Mouse (Mus musculus) 3134 (cell line): Measurements from ENCODE around the gene Gpr37l1.
A peak's percentile ranks its signal among the peaks of the same experiment; 100 is the strongest.

Experiments used
- DNase-seq: peaks from one replicate; pipeline ENCODE4 v3.0.0-alpha.2; 2011; ENCODE audit warnings: low spot score; ENCODE audit not compliant: insufficient read length; ENCODE audit errors: extremely low read depth

Gpr37l1 gene

DNA sequence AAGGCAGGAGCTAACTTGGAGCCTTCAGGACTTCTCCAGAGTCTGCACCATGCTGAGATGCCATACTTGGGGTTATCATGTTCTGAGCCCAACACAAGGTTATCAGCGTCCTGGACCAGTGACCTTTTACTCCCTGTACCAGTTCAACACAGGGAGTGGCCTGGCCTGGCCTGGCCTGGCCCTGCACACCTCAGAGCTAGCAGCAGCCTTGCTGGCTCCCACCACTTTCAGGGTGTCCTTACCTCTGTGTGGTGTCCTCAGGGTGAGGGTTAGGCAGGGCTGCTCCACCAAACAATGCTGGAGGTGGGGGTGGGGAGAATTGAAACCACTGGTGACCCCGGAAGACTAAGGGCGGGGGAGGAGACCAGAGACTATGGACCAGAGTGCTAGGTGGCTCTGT lies 15.5 kb upstream of the Gpr37l1 start:
- DNase-seq: no peak

- no peak for DNase-seq
Observed at GRCm38 (mm10) chr1:135181880-135182623, 14.6 kb upstream of the Gpr37l1 start.

- DNase-seq: no peak
Observed at GRCm38 (mm10) chr1:135181275-135181674, 13.8 kb upstream of the Gpr37l1 start.

DNA sequence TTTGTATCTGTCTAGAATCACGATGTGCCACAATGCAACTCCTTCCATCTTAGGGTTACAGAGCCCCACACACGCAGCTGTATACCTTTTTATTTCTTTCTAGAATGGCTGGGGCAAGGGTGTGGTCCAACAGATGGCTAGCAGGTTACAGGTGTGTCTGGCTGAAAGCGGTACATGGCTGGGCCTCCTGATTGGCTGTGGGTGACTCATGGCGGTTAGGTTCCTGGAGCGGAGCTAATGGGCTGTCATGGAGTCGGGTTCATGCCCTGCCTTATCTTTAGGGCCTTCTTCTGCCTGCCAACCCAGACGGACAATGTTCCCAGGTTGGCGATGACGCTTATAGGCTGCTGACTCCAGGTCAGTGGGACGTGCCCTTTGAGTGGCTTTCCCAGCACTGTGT lies 13.3 kb upstream of the Gpr37l1 start:
- DNase-seq: no peak

GRCm38 (mm10) chr1:135178863-135179262 lies 11.4 kb upstream of the Gpr37l1 start:
- no peak for DNase-seq

DNA sequence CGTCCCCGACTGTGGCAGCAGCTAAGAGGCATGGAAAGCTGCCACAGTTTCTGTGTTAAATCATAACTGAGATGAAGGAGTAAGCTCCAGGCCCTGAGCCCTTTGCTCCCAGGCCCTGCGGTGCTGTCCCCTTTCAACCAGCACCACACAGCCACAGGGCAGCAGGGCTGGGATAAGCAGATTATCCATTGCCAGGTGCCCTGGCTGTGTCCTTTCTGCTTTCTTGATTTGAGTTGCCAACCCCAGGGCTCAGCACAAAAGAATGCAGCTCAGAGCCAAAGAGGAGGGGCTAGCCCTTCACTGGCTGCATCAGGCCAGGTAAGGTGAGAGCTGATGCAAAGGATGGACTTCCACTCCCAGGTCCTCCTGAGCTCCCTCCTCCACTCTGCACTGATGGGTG lies 10.2 kb upstream of the Gpr37l1 start:
- DNase-seq: no peak

GRCm38 (mm10) chr1:135175176-135175575 lies 7.7 kb upstream of the Gpr37l1 start:
- DNase-seq: no peak

DNA sequence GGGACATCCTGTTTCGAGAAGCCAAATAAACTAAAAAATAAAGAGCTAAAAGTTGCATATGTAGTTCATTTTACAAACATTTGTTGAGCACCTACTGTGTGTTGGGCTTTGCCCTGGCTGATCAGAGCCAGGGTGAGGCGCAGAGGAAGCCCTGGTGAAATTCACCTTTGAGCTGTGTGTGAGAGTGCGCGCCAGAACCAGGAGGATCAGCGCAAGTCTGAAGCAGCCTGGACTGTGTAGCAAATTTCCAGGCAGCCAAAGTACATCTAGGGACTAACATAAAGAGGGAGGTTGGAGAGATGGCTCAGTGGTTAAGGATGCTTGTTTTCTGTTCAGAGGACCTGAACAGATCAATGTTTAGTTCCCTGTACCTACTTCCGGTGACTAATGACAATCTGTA lies 5.8 kb upstream of the Gpr37l1 start:
- no peak for DNase-seq

- DNase-seq: peak; percentile 46
Observed at GRCm38 (mm10) chr1:135171984-135172383, 4.5 kb upstream of the Gpr37l1 start.

DNA sequence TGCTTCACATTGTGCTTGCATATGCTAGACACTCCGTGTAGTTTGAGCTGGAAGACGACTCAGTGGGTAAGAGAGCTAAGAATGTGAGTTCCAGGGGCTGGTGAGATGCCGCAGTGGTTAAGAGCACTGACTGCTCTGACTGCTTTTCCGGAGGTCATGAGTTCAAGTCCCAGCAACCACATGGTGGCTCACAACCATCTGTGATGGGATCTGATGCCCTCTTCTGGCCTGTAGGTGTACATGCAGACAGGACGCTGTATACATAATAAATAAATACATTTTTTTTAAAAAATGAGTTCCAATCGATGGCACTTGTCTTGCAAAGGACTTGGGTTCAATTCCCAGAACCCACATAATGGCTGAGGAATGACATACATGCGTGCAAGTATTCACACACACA lies 3.7 kb upstream of the Gpr37l1 start:
- no peak for DNase-seq

- no peak for DNase-seq
Observed at GRCm38 (mm10) chr1:135170299-135170698, 2.8 kb upstream of the Gpr37l1 start.

GRCm38 (mm10) chr1:135169556-135170224 lies 2.2 kb upstream of the Gpr37l1 start:
- DNase-seq: no peak

DNA sequence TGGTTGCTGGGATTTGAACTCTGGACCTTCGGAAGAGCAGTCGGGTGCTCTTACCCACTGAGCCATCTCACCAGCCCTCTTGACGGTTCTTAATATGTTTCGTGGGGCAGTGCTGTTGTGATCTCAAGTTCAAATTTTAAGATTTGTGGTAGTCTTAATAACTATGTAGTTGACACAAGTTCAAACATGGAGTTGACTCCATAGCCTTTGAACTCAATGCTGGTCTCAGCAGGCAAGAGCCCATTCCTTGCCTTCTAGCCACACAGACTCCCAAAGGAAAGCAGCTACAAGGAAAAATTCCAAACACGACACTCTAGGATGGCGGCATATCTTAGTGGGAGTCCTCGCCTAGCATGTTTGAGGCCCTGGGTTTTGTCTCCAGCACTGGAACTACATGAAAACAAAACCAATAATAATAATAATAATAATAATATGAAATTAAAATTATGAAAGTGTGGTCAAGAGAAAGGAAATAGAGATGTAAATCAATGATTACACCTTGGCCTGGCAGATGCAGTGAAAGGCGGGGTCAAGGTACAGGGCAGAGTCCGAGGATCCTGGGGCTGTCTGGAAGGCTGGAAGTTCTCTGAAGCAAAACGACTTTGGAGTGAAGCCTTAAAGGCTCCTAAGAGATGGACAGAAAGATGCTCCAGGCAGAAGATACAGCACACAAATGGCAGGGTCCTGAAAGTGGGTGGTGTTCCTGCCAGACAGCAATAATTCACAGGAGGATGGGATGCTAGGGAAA lies 1.1 kb upstream of the Gpr37l1 start:
- no peak for DNase-seq

GRCm38 (mm10) chr1:135162720-135163119 lies 4.8 kb downstream of the Gpr37l1 start:
- DNase-seq: no peak

DNA sequence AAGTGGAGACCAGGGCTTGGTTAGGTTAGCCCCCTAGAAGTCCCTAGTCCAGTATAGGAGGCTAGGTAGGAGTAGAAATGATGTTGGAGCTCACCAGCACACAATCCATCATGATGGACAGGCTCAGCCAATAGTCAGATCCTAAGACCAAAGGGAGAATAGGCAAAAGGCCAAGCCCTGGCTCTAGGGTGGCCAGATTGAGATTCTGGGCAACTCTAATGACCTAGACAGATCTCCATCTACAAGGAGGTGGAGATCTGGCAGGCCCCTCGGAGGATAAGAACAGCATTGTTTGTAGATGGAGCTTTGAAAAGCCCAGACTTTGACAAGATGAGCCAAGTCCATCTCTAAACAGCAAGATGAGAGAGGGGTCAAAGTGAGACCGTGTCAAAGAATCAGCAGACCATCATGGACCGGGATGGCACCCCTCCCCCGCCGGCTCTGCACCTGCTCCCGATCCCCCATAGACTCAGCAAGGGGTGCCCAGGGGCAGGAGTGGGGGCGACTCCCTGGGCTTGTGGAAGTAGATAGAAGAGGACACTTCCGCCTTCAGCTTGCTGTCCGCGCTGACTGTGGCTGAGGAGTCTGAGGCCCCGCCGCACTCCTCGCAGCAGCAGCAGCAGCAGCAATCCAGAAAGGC lies 7.0 kb downstream of the Gpr37l1 start:
- DNase-seq: no peak

DNA sequence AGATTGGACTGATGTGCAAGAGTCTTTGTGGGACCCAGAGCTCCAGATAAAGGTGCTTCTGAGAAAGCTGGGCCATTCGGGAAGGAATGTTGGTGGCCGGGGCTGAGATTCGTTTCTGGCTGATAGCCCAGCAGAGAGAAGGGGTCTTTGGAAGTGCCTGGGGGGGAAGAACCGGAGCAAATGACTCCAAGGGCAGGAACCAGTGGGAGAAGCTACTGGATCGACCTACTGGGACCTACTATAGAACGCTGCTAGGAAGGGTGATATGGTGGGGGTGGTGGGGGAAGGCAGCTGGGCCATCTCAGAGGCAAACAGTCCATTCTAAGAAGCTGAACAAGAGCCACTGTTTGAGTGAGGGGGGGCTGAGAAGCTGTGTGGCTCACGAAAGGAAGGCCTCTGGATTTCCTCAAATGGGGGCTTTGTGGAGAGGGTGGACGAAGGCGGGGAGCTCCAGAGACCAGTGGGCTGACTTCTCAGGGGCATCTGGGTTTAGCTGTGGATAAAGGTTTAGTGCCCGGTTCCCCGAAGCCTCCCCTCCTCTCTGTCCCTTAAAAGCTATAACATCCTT lies 7.8 kb downstream of the Gpr37l1 start:
- no peak for DNase-seq

DNA sequence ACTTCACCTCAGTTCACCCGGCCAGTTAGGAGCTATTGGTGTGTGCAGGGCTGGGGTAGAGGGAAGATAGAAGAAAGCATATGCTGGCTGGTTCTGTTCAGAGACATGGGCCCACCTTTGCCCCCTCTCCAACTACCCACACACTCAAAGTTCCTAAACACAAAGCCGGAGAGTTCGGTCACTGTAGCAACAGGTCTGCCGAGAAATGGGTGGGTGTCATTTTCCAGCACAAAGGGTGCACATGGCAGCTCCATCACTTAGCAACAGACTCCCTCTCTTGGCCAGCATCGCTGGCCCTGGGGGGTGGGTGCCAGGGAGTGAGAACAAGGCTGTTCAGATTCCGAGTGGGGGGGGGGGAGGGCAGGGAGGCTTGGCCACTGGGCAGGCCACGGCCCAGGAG lies 8.4 kb downstream of the Gpr37l1 start:
- DNase-seq: no peak

GRCm38 (mm10) chr1:135158633-135159032 lies 8.8 kb downstream of the Gpr37l1 start:
- DNase-seq: no peak

GRCm38 (mm10) chr1:135156300-135156699 lies 11.2 kb downstream of the Gpr37l1 start:
- DNase-seq: no peak

- DNase-seq: peak; percentile 62
Observed at GRCm38 (mm10) chr1:135154411-135154959, 13.0 kb downstream of the Gpr37l1 start.

- no peak for DNase-seq
Observed at GRCm38 (mm10) chr1:135154011-135154410, 13.5 kb downstream of the Gpr37l1 start.
